Mouse (Mus musculus): Measurements from ENCODE around the gene Rtn2. TPM values are rescaled to one million over a fixed set of nuclear protein-coding genes. Genes with fewer than 3 reads are reported as not detected.

Rtn2 gene
- total RNA-seq, 1 experiment: 9.9 TPM

DNA sequence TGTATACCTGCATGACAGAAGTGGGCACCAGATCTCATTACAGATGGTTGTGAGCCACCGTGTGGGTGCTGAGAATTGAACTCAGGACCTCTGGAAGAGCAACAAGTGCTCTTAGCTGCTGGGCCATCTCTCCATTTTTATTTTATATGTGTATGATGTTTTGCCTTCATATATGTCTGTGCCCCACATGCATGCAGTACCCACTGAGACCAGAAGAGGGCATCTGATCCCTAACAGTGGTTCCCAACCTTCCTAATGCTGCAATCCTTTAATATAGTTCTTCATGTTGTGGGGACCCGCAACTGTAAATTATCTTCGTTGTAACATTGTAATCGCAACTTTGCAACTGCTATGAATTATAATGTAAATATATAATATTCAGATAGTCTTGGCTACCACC is 2.3 kb downstream of the Rtn2 start:
- no peak overlapping the region for H3K4me3 ChIP-seq (ENCODE audit: insufficient read depth in 1 of 2, low read depth in 1 of 2, low read length in 2 of 2, poor library complexity in 1 of 2, severe bottlenecking in 1 of 2)
- H3K9me3 ChIP-seq (ENCODE audit: control insufficient read depth, insufficient read depth, low read depth, low read length): no peaks in the 10 kb centered on the region
- TF ChIP-seq ZC3H11A (IDR thresholded peaks at IDR 0.05; ENCODE audit: borderline replicate concordance, low read depth, low read length) (no peak), HCFC1 (IDR thresholded peaks at IDR 0.05; ENCODE audit: borderline replicate concordance, insufficient read depth, low read length) (no peak), CHD2 (IDR thresholded peaks at IDR 0.05; ENCODE audit: low read depth, low read length) (no peak), MAFK (IDR thresholded peaks at IDR 0.05; ENCODE audit: insufficient read depth, low read depth, low read length) (no peak), ZNF384 (IDR thresholded peaks at IDR 0.05; ENCODE audit: low read depth, low read length) (no peak)
- DNase-seq (ENCODE audit: low read depth, low spot score): peak; percentile 64
- no peak overlapping the region for H3K27ac ChIP-seq (ENCODE audit: insufficient read depth, low read depth, low read length, poor library complexity, severe bottlenecking)
- no peaks in the 10 kb centered on the region; the same call in 1 of the 2 replicates for H3K36me3 ChIP-seq (ENCODE audit: control insufficient read depth, insufficient read depth, low read length, poor library complexity, severe bottlenecking)
- in situ Hi-C loops (cut with MboI; ENCODE audit: low sequenced_read_pairs in 2 of 2, unreplicated experiment in 2 of 2): loop anchor here in 1 of 2 experiments (5.0 kb wide), 1 partner anchor 102 kb away; no protein-coding TSS in a partner anchor
- H3K4me1 ChIP-seq (ENCODE audit: control insufficient read depth in 2 of 2, insufficient read depth in 2 of 2, low read length in 2 of 2, poor library complexity in 1 of 2): peaks cover 0 to 3% of the 10 kb centered on the region in 2 experiments; a peak in 1 of 4 replicates
- no peak overlapping the region for H3K9ac ChIP-seq (ENCODE audit: insufficient read depth, low read depth, low read length, poor library complexity, severe bottlenecking)

GRCm38 (mm10) chr7:19290969-19291596 is 8.7 kb downstream of the Rtn2 start:
- peaks cover 0 to 17% of the 10 kb centered on the region in 2 experiments; a peak in 3 of 4 replicates for H3K4me1 ChIP-seq (ENCODE audit: control insufficient read depth in 2 of 2, insufficient read depth in 2 of 2, low read length in 2 of 2, poor library complexity in 1 of 2)
- no peaks in the 10 kb centered on the region; the same call in 1 of the 2 replicates for H3K36me3 ChIP-seq (ENCODE audit: control insufficient read depth, insufficient read depth, low read length, poor library complexity, severe bottlenecking)
- peak overlapping the region; percentile 49 to 62 for H3K4me3 ChIP-seq (ENCODE audit: insufficient read depth in 1 of 2, low read depth in 1 of 2, low read length in 2 of 2, poor library complexity in 1 of 2, severe bottlenecking in 1 of 2)
- in situ Hi-C loops (cut with MboI; ENCODE audit: low sequenced_read_pairs in 2 of 2, unreplicated experiment in 2 of 2): no loop called here
- H3K9me3 ChIP-seq (ENCODE audit: control insufficient read depth, insufficient read depth, low read depth, low read length): no peaks in the 10 kb centered on the region
- peak overlapping the region; percentile 63; the same call in 1 of the 2 replicates for H3K9ac ChIP-seq (ENCODE audit: insufficient read depth, low read depth, low read length, poor library complexity, severe bottlenecking)
- no peak overlapping the region for H3K27ac ChIP-seq (ENCODE audit: insufficient read depth, low read depth, low read length, poor library complexity, severe bottlenecking)
- no peak for TF ChIP-seq HCFC1 (IDR thresholded peaks at IDR 0.05; ENCODE audit: borderline replicate concordance, insufficient read depth, low read length)
- no peak for TF ChIP-seq ZC3H11A (IDR thresholded peaks at IDR 0.05; ENCODE audit: borderline replicate concordance, low read depth, low read length)
- TF ChIP-seq ZNF384 (IDR thresholded peaks at IDR 0.05; ENCODE audit: low read depth, low read length): no peak
- no peak for TF ChIP-seq CHD2 (IDR thresholded peaks at IDR 0.05; ENCODE audit: low read depth, low read length)
- no peak for TF ChIP-seq MAFK (IDR thresholded peaks at IDR 0.05; ENCODE audit: insufficient read depth, low read depth, low read length)
- DNase-seq (ENCODE audit: low read depth, low spot score): no peak

GRCm38 (mm10) chr7:19295503-19296185 is 13.2 kb downstream of the Rtn2 start:
- no peaks in the 10 kb centered on the region for H3K9me3 ChIP-seq (ENCODE audit: control insufficient read depth, insufficient read depth, low read depth, low read length)
- peak overlapping the region; percentile 62; the same call in 1 of the 2 replicates for H3K9ac ChIP-seq (ENCODE audit: insufficient read depth, low read depth, low read length, poor library complexity, severe bottlenecking)
- H3K36me3 ChIP-seq (ENCODE audit: control insufficient read depth, insufficient read depth, low read length, poor library complexity, severe bottlenecking): no peaks in the 10 kb centered on the region
- H3K4me1 ChIP-seq (ENCODE audit: control insufficient read depth in 2 of 2, insufficient read depth in 2 of 2, low read length in 2 of 2, poor library complexity in 1 of 2): peaks cover 0 to 17% of the 10 kb centered on the region in 2 experiments; a peak in 3 of 4 replicates
- in situ Hi-C loops (cut with MboI; ENCODE audit: low sequenced_read_pairs in 2 of 2, unreplicated experiment in 2 of 2): no loop called here
- peak; percentile 91 for DNase-seq (ENCODE audit: low read depth, low spot score)
- H3K4me3 ChIP-seq (ENCODE audit: insufficient read depth in 1 of 2, low read depth in 1 of 2, low read length in 2 of 2, poor library complexity in 1 of 2, severe bottlenecking in 1 of 2): peak overlapping the region; percentile 32 to 40
- TF ChIP-seq ZNF384 (IDR thresholded peaks at IDR 0.05; ENCODE audit: low read depth, low read length): no peak
- peak; percentile 98 for TF ChIP-seq HCFC1 (IDR thresholded peaks at IDR 0.05; ENCODE audit: borderline replicate concordance, insufficient read depth, low read length)
- no peak overlapping the region for H3K27ac ChIP-seq (ENCODE audit: insufficient read depth, low read depth, low read length, poor library complexity, severe bottlenecking)

GRCm38 (mm10) chr7:19297034-19297433 is 14.6 kb downstream of the Rtn2 start:
- H3K36me3 ChIP-seq (ENCODE audit: control insufficient read depth, insufficient read depth, low read length, poor library complexity, severe bottlenecking): no peaks in the 10 kb centered on the region
- in situ Hi-C loops (cut with MboI; ENCODE audit: low sequenced_read_pairs in 2 of 2, unreplicated experiment in 2 of 2): no loop called here
- no peak overlapping the region for H3K27ac ChIP-seq (ENCODE audit: insufficient read depth, low read depth, low read length, poor library complexity, severe bottlenecking)
- TF ChIP-seq ZC3H11A (IDR thresholded peaks at IDR 0.05; ENCODE audit: borderline replicate concordance, low read depth, low read length) (no peak), HCFC1 (IDR thresholded peaks at IDR 0.05; ENCODE audit: borderline replicate concordance, insufficient read depth, low read length) (no peak), CHD2 (IDR thresholded peaks at IDR 0.05; ENCODE audit: low read depth, low read length) (no peak), MAFK (IDR thresholded peaks at IDR 0.05; ENCODE audit: insufficient read depth, low read depth, low read length) (no peak), ZNF384 (IDR thresholded peaks at IDR 0.05; ENCODE audit: low read depth, low read length) (no peak)
- H3K4me3 ChIP-seq (ENCODE audit: insufficient read depth in 1 of 2, low read depth in 1 of 2, low read length in 2 of 2, poor library complexity in 1 of 2, severe bottlenecking in 1 of 2): no peak overlapping the region
- no peaks in the 10 kb centered on the region for H3K9me3 ChIP-seq (ENCODE audit: control insufficient read depth, insufficient read depth, low read depth, low read length)
- no peak for DNase-seq (ENCODE audit: low read depth, low spot score)
- H3K9ac ChIP-seq (ENCODE audit: insufficient read depth, low read depth, low read length, poor library complexity, severe bottlenecking): no peak overlapping the region
- H3K4me1 ChIP-seq (ENCODE audit: control insufficient read depth in 2 of 2, insufficient read depth in 2 of 2, low read length in 2 of 2, poor library complexity in 1 of 2): peaks cover 0 to 16% of the 10 kb centered on the region in 2 experiments; a peak in 3 of 4 replicates
